Mouse (Mus musculus): ENCODE measurements at regions not wholly inside any gene's neighbourhood (a gene's known extent, or its start where the extent isn't known, plus 50 kb on each side); places are given as distances from the start of the nearest gene placed in this dataset.

DNA sequence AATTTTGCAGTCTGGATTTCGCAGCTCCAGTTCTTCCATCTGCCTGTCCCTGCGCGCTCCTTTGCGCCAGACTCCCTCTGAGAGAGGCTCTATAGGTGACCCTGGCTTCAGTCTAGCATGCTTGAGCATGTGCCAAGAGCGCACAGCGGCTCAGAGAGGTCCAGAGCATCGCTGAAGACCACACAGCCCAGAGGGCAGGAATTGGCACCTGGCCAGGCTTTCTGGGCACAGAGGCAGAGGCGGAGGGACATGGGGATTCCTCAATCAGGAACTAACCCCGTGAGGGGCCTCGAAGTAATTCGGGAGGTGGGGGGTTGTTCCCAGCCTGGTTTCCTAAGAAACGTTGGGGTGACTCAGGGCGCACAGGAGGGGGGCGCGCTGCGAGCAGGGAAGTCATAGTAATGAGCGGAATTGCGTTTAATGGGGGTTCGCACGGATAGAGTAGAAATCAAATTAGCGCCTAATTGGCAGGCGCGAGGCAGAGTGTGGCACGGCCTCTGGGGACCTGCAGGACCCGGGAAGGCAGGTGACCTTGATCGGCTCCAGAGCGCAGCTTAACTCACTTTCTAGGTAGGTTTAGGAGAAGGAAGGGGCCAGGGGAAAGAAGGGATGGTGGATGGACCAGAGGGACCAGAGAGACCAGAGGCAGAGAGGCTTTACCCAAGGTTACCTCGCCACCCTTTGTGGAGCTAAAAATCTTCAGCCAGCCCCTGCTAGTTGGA is 151.1 kb downstream of the 2410131K14Rik start:
- no peak for TF ChIP-seq EP300 (IDR thresholded peaks at IDR 0.05)
- no peak for TF ChIP-seq CTCF (IDR thresholded peaks at IDR 0.05)
